Mouse (Mus musculus): ENCODE results near the gene Ltv1. TPM values are rescaled to one million over a fixed set of nuclear protein-coding genes. Genes with fewer than 3 reads are reported as not detected.

Ltv1 gene
- polyA plus RNA-seq (2021; fragmentation: Nextera tagmentation): 15.9 and 17.5 TPM in 2 replicates
- long read RNA-seq, experiment 1, transcript Ltv1-201 (11 exons, 2,297 nt): major isoform, 94 of 120 reads
- long read RNA-seq, experiment 1, partial matches to known transcripts: 9 of 120 reads
- long read RNA-seq, experiment 1, other reads (novel, unspliced or antisense): 17 of 120 reads
- long read RNA-seq, experiment 2, transcript Ltv1-201 (11 exons, 2,297 nt): major isoform, 25 of 28 reads
- long read RNA-seq, experiment 2, partial matches to known transcripts: 2 of 28 reads
- long read RNA-seq, experiment 2, other reads (novel, unspliced or antisense): 1 of 28 reads

DNA sequence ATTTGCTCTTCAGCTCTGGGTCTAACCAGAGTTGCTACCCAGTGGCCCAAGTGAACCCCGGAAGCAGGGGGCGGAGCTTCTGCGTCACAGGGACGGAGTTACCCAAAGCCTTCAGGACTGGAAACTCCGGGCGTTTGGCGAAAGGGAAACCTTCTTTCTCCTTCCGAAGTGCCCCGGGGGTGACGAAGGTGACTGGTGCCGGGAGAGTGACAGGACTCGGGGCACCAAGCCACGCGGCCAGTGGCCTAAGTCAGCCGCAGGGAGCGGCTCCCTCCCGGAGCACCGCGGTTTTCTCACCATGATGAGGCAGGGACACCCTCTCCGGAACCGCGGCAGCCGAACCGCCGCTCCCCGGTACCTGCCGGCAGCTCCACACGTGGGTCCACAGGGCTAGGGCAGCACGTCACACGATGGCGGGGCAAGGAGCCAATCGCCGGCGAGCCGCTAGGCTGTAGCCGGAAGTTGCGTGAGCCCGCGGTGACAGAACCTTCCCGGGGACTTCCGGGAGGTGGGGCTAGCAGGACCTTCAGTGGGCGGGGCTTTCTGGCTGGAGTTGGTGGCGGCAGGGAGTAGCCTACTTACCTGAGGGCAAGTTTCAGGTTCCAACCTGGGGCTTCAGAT is at the start of gene Ltv1:
Ltv1 (minus strand) TSS at position 438 of the 621 bp plus-strand sequence.

DNA sequence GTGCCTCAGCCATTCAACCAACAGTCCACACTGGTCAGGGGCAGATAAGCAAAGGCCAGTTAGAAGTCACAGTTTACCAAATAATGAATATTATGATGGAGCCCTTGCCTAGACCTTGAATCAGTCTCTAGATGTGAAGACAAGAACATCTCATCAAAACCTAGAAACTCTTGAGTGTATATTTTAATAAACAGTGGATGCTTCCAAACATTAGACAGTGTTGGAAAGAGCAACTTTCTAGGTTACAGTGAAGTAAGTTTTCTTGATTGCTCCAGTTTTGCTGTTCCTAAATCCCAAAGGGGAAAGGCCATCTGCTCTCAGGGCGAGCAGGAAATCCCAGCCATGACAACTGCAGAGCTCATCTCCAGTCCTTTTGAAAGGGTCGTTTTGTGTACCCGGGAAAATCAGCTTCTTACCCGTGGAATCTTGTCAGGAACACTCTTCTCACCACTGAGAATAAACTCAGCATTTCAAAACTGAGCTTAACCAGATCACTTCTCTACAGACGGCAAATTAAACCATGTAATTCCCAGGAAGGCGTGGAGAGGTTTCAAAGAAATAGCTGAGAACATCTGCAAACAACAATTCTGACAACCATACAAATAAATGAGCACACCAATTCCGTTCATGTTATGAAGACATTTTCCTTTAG is 14.9 kb downstream of the Ltv1 start, which contains the start of gene Zc2hc1b:
Zc2hc1b (minus strand) TSS at position 51 of the 652 bp plus-strand sequence.

Other genes with a start within 250 kb of the Ltv1 start
- 0.18 TPM in 2 replicates for gene Stx11, start 228.9 kb downstream of the Ltv1 start, polyA plus RNA-seq (2021; fragmentation: Nextera tagmentation)
- 54.0 and 65.1 TPM in 2 replicates for gene Sf3b5, start 187.8 kb downstream of the Ltv1 start, polyA plus RNA-seq (2021; fragmentation: Nextera tagmentation)
- 8.5 and 13.8 TPM in 2 replicates for gene Plagl1, start 132.7 kb downstream of the Ltv1 start, polyA plus RNA-seq (2021; fragmentation: Nextera tagmentation)
- gene Zc2hc1b, start 15.1 kb downstream of the Ltv1 start, polyA plus RNA-seq (2021; fragmentation: Nextera tagmentation): not detected in 2 replicates